Mouse (Mus musculus): ENCODE measurements at regions not wholly inside any gene's neighbourhood (a gene's known extent, or its start where the extent isn't known, plus 50 kb on each side); places are given as distances from the start of the nearest gene placed in this dataset.

- TF ChIP-seq CTCF (IDR thresholded peaks at IDR 0.05; ENCODE audit: low read depth): no peak
- no peak for TF ChIP-seq EP300 (IDR thresholded peaks at IDR 0.05; ENCODE audit: low read depth)
Measured at GRCm38 (mm10) chr10:16990227-16990626, 732.8 kb upstream of the Cited2 start.

Data from liver, postnatal 0 days (tissue).